Mouse (Mus musculus): ENCODE results near the gene Gm10424. TPM values are rescaled to one million over a fixed set of nuclear protein-coding genes. Genes with fewer than 3 reads are reported as not detected.
"Not testable (repeated sequence)": the region's sequence is repeated elsewhere in the genome, so short reads cannot be mapped to it uniquely, and the experiment has no call there.

Gm10424 gene
- not detected for total RNA-seq (2021)

- intact Hi-C loops (cut with DNase I); DNase-seq (ENCODE audit: low spot score): not testable (repeated sequence)
Observed at GRCm38 (mm10) chr5:95272668-95273067, at the start of gene Gm10424. Gene Gm10424, minus strand, starts transcription at chr5:95272768.

DNA sequence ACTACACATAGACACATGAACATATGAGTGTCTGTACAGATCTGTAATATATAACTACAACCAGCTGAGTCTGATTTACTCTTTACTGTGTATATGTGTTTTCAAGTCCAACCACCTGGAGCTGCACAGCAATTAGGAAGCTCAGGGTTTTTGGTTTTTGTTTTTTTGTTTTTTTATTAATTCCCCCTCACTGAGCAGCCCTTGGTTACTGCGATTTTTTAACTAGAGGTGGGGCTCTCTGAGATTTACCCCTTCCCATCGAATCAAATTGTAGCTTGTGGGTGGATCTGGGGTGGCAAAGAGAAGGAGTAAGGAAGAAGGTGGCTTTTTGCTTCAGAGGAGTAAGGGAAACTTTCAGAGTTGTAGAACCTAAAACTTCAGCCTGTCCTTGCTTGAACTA is 33.0 kb upstream of the Gm10424 start, which contains the start of gene Gm3259:
Gm3259 (plus strand) TSS at position 301 of the 400 bp plus-strand sequence.
- intact Hi-C loops (cut with DNase I); DNase-seq (ENCODE audit: low spot score): not testable (repeated sequence)

Other genes starting within 250 kb of the Gm10424 start
- gene Gm7942, start 165.8 kb downstream of the Gm10424 start, total RNA-seq (2021): not detected
- not detected for gene Gm16513, start 90.1 kb downstream of the Gm10424 start, total RNA-seq (2021)
- gene Gm3259, start 33.1 kb upstream of the Gm10424 start, total RNA-seq (2021): not detected
- gene D5Ertd577e, start 184.0 kb upstream of the Gm10424 start, total RNA-seq (2021): not detected
- not detected for gene Gm3286, start 238.0 kb upstream of the Gm10424 start, total RNA-seq (2021)

Measured in heart, postnatal 25 days (tissue).